Mouse (Mus musculus): ENCODE measurements at regions not wholly inside any gene's neighbourhood (a gene's known extent, or its start where the extent isn't known, plus 50 kb on each side); places are given as distances from the start of the nearest gene placed in this dataset.

GRCm38 (mm10) chr7:73306728-73307127 lies 68.6 kb upstream of the Rgma start:
- Histone ChIP-seq H3K4me1 (replicated peaks; ENCODE audit: control insufficient read depth, insufficient read depth) (no peaks in the 10 kb centered on the region), H3K36me3 (ENCODE audit: control insufficient read depth, insufficient read depth, low read length) (no peaks in the 10 kb centered on the region), H3K4me2 (replicated peaks; ENCODE audit: low read depth) (no peak overlapping the region), H3K9me3 (ENCODE audit: control insufficient read depth, low read length) (no peaks in the 10 kb centered on the region), H3K4me3 (ENCODE audit: low read depth, low read length) (no peak overlapping the region), H3K27ac (replicated peaks) (no peak overlapping the region), H3K27me3 (ENCODE audit: control insufficient read depth, insufficient read depth, low read length) (no peaks in the 10 kb centered on the region), H3K9ac (ENCODE audit: low read length) (no peak overlapping the region)
- TF ChIP-seq CTCF (IDR thresholded peaks at IDR 0.05; ENCODE audit: low read depth): no peak
- TF ChIP-seq EP300 (optimal IDR thresholded peaks at IDR 0.05): no peak
- DNase-seq (ENCODE audit: low spot score): no peak
- no peak for ATAC-seq (ENCODE audit: low FRiP score, low TSS enrichment)
- 86% methylated on average over 5 of the region's 5 CpGs for WGBS

GRCm38 (mm10) chr7:73307586-73308490 lies 67.5 kb upstream of the Rgma start:
- H3K4me1 ChIP-seq (replicated peaks; ENCODE audit: control insufficient read depth, insufficient read depth): no peaks in the 10 kb centered on the region
- no peaks in the 10 kb centered on the region for H3K9me3 ChIP-seq (ENCODE audit: control insufficient read depth, low read length)
- TF ChIP-seq CTCF (IDR thresholded peaks at IDR 0.05; ENCODE audit: low read depth): no peak
- TF ChIP-seq EP300 (optimal IDR thresholded peaks at IDR 0.05): no peak
- H3K27ac ChIP-seq (replicated peaks): no peak overlapping the region
- WGBS: 56% methylated on average over 13 of the region's 13 CpGs
- no peak overlapping the region for H3K4me2 ChIP-seq (replicated peaks; ENCODE audit: low read depth)
- ATAC-seq (ENCODE audit: low FRiP score, low TSS enrichment) (no peak), DNase-seq (ENCODE audit: low spot score) (no peak)
- no peak overlapping the region for H3K4me3 ChIP-seq (ENCODE audit: low read depth, low read length)
- H3K9ac ChIP-seq (ENCODE audit: low read length): no peak overlapping the region
- H3K36me3 ChIP-seq (ENCODE audit: control insufficient read depth, insufficient read depth, low read length): no peaks in the 10 kb centered on the region
- no peaks in the 10 kb centered on the region for H3K27me3 ChIP-seq (ENCODE audit: control insufficient read depth, insufficient read depth, low read length)

- no peak for TF ChIP-seq CTCF (IDR thresholded peaks at IDR 0.05; ENCODE audit: low read depth)
- H3K9ac ChIP-seq (ENCODE audit: low read length): no peak overlapping the region
- no peak overlapping the region for H3K27ac ChIP-seq (replicated peaks)
- H3K4me1 ChIP-seq (replicated peaks; ENCODE audit: control insufficient read depth, insufficient read depth): no peaks in the 10 kb centered on the region
- WGBS: 68% methylated on average over 7 of the region's 7 CpGs
- no peak overlapping the region for H3K4me3 ChIP-seq (ENCODE audit: low read depth, low read length)
- H3K27me3 ChIP-seq (ENCODE audit: control insufficient read depth, insufficient read depth, low read length): no peaks in the 10 kb centered on the region
- no peak overlapping the region for H3K4me2 ChIP-seq (replicated peaks; ENCODE audit: low read depth)
- H3K9me3 ChIP-seq (ENCODE audit: control insufficient read depth, low read length): no peaks in the 10 kb centered on the region
- no peak for DNase-seq (ENCODE audit: low spot score)
- no peaks in the 10 kb centered on the region for H3K36me3 ChIP-seq (ENCODE audit: control insufficient read depth, insufficient read depth, low read length)
- ATAC-seq (ENCODE audit: low FRiP score, low TSS enrichment): no peak
Measured at GRCm38 (mm10) chr7:73308981-73309380, 66.3 kb upstream of the Rgma start.

- DNase-seq (ENCODE audit: low spot score) (no peak), ATAC-seq (ENCODE audit: low FRiP score, low TSS enrichment) (no peak)
- Histone ChIP-seq H3K27ac (replicated peaks) (no peak overlapping the region), H3K4me3 (ENCODE audit: low read depth, low read length) (no peak overlapping the region), H3K9me3 (ENCODE audit: control insufficient read depth, low read length) (no peaks in the 10 kb centered on the region), H3K36me3 (ENCODE audit: control insufficient read depth, insufficient read depth, low read length) (no peaks in the 10 kb centered on the region), H3K27me3 (ENCODE audit: control insufficient read depth, insufficient read depth, low read length) (no peaks in the 10 kb centered on the region), H3K4me1 (replicated peaks; ENCODE audit: control insufficient read depth, insufficient read depth) (no peaks in the 10 kb centered on the region), H3K4me2 (replicated peaks; ENCODE audit: low read depth) (no peak overlapping the region), H3K9ac (ENCODE audit: low read length) (no peak overlapping the region)
- TF ChIP-seq EP300 (optimal IDR thresholded peaks at IDR 0.05) (no peak), CTCF (IDR thresholded peaks at IDR 0.05; ENCODE audit: low read depth) (no peak)
- 95% methylated on average over 10 of the region's 10 CpGs for WGBS
Measured at GRCm38 (mm10) chr7:73310056-73310455, 65.3 kb upstream of the Rgma start.

GRCm38 (mm10) chr7:73310581-73311136 lies 64.7 kb upstream of the Rgma start:
- no peak for ATAC-seq (ENCODE audit: low FRiP score, low TSS enrichment)
- Histone ChIP-seq H3K9ac (ENCODE audit: low read length) (no peak overlapping the region), H3K36me3 (ENCODE audit: control insufficient read depth, insufficient read depth, low read length) (no peaks in the 10 kb centered on the region), H3K4me1 (replicated peaks; ENCODE audit: control insufficient read depth, insufficient read depth) (no peaks in the 10 kb centered on the region), H3K27me3 (ENCODE audit: control insufficient read depth, insufficient read depth, low read length) (no peaks in the 10 kb centered on the region), H3K27ac (replicated peaks) (no peak overlapping the region), H3K9me3 (ENCODE audit: control insufficient read depth, low read length) (no peaks in the 10 kb centered on the region), H3K4me2 (replicated peaks; ENCODE audit: low read depth) (no peak overlapping the region), H3K4me3 (ENCODE audit: low read depth, low read length) (no peak overlapping the region)
- 96% methylated on average over 15 of the region's 15 CpGs for WGBS
- DNase-seq (ENCODE audit: low spot score): no peak
- TF ChIP-seq EP300 (optimal IDR thresholded peaks at IDR 0.05) (no peak), CTCF (IDR thresholded peaks at IDR 0.05; ENCODE audit: low read depth) (no peak)

GRCm38 (mm10) chr7:73315555-73315954 lies 59.8 kb upstream of the Rgma start:
- no peak for DNase-seq (ENCODE audit: low spot score)
- TF ChIP-seq CTCF (IDR thresholded peaks at IDR 0.05; ENCODE audit: low read depth): no peak
- TF ChIP-seq EP300 (optimal IDR thresholded peaks at IDR 0.05): no peak
- Histone ChIP-seq H3K4me3 (ENCODE audit: low read depth, low read length) (no peak overlapping the region), H3K36me3 (ENCODE audit: control insufficient read depth, insufficient read depth, low read length) (no peaks in the 10 kb centered on the region), H3K9ac (ENCODE audit: low read length) (no peak overlapping the region), H3K4me1 (replicated peaks; ENCODE audit: control insufficient read depth, insufficient read depth) (no peaks in the 10 kb centered on the region), H3K9me3 (ENCODE audit: control insufficient read depth, low read length) (no peaks in the 10 kb centered on the region), H3K4me2 (replicated peaks; ENCODE audit: low read depth) (no peak overlapping the region), H3K27ac (replicated peaks) (no peak overlapping the region), H3K27me3 (ENCODE audit: control insufficient read depth, insufficient read depth, low read length) (no peaks in the 10 kb centered on the region)
- ATAC-seq (ENCODE audit: low FRiP score, low TSS enrichment): no peak
- 39% methylated on average over 3 of the region's 3 CpGs for WGBS
